Comparison of ENCODE assay signal across 8 mouse cellular contexts in genomic region chr1:184845111-184846071, GRCm38 (mm10). TPM values are rescaled to one million over a fixed set of nuclear protein-coding genes. Genes with fewer than 3 reads are reported as not detected.
DNase-seq lines count a peak whose midpoint lies in the region; ATAC-seq and TF ChIP-seq lines count a peak whose summit lies in the region.

No protein-coding gene starts in this region.

- ATAC-seq in Patski = peak; percentile 96
- peak; percentile 95 for ATAC-seq in hindbrain, embryonic 13.5 days (ENCODE audit: low FRiP score)

- no peaks in the 10 kb centered on the region; the same call in 1 of the 2 replicates for H3K36me3 ChIP-seq in hindbrain, embryonic 13.5 days

- H3K27ac ChIP-seq in hindbrain, embryonic 13.5 days = peak overlapping the region; percentile 53; the same call in 1 of the 2 replicates

- H3K4me1 ChIP-seq in hindbrain, embryonic 13.5 days (replicated peaks) = peaks cover 35% of the 10 kb centered on the region

- H3K9me3 ChIP-seq in hindbrain, embryonic 13.5 days = no peaks in the 10 kb centered on the region

- WGBS in hindbrain, embryonic 13.5 days = under 1% methylated on average over 66 of the region's 67 CpGs

- H3K4me2 ChIP-seq in hindbrain, embryonic 13.5 days = peak overlapping the region; percentile 88

- CTCF ChIA-PET in Patski (lab: Charles Lee) = interaction anchor here (1.2 to 4.5 kb wide), 4 partner anchors 9 to 360 kb away, joined by 3 to 28 read pairs (median 4); no protein-coding TSS in a partner anchor

- peak overlapping the region; percentile 90 for H3K9ac ChIP-seq in hindbrain, embryonic 13.5 days

- no peak for DNase-seq in Patski (ENCODE audit: low read depth, low spot score)
- peak; percentile 77 to 79 for DNase-seq in cerebellum, postnatal 14 days
- peak; percentile 77 for DNase-seq in frontal cortex, postnatal 14 days (ENCODE audit: low spot score in 2 of 2)
- DNase-seq in layer of hippocampus, postnatal 25 days (ENCODE audit: extremely low spot score in 1 of 2, low spot score in 1 of 2) = peak; percentile 68 to 71
- DNase-seq in lung, postnatal 14 days = peak; percentile 93
- DNase-seq in ovary, postnatal 36 days (ENCODE audit: low spot score) = peak; percentile 92
- DNase-seq in thymus, postnatal 14 days = peak; percentile 86

- POLR2A ChIA-PET in Patski (lab: Charles Lee) = interaction anchor here (1.2 to 1.3 kb wide), 3 partner anchors 13 to 359 kb away, joined by 3 to 4 read pairs (median 3); partner anchors contain the start of gene Rab3gap2

- H3K27me3 ChIP-seq in Patski = no peaks in the 10 kb centered on the region
- H3K27me3 ChIP-seq in hindbrain, embryonic 13.5 days = peaks cover 47% of the 10 kb centered on the region

- TF ChIP-seq CTCF in Patski (IDR thresholded peaks at IDR 0.05) = no peak

- in situ Hi-C loops in Patski (cut with MboI; ENCODE audit: low pct_unique_long_range_greater_than_20kb) = no loop called here

- H3K4me3 ChIP-seq in hindbrain, embryonic 13.5 days = peak overlapping the region; percentile 84

RNA-seq across cellular contexts. Expression of gene Marc2, which starts 0.9 kb away (rescaled TPM):
- polyA plus RNA-seq in Patski (2021) = 251 TPM
- polyA plus RNA-seq in hindbrain, embryonic 13.5 days (2015; fragmentation: Nextera tagmentation; extraction: Ambion mirVana) = 110 and 119 TPM in 2 replicates
- total RNA-seq in layer of hippocampus, postnatal 25 days (2021) = 100 to 1,000 TPM; 107 to 112 TPM

RNA-seq across cellular contexts. Expression of gene Marc1, which starts 34.3 kb away (rescaled TPM):
- not detected for polyA plus RNA-seq in Patski (2021)
- 0.09 and 0.17 TPM in 2 replicates for polyA plus RNA-seq in hindbrain, embryonic 13.5 days (2015; fragmentation: Nextera tagmentation; extraction: Ambion mirVana)
- under 1 TPM in 1 of 2 experiments, not detected in 1; 0.31 TPM for total RNA-seq in layer of hippocampus, postnatal 25 days (2021)

RNA-seq across cellular contexts. Expression of gene C130074G19Rik, which starts 37.6 kb away (rescaled TPM):
- 0.17 TPM for polyA plus RNA-seq in Patski (2021)
- polyA plus RNA-seq in hindbrain, embryonic 13.5 days (2015; fragmentation: Nextera tagmentation; extraction: Ambion mirVana) = 1.1 and 1.2 TPM in 2 replicates
- total RNA-seq in layer of hippocampus, postnatal 25 days (2021) = 1 to 10 TPM; 8.1 to 9.9 TPM
